Mouse (Mus musculus) midbrain, embryonic 16.5 days (tissue): ENCODE measurements around the gene Gm42372. TPM values are rescaled to one million over a fixed set of nuclear protein-coding genes. Genes with fewer than 3 reads are reported as not detected.
A peak's percentile ranks its signal among the peaks of the same experiment; 100 is the strongest.

Source experiments
- ATAC-seq: fragments of 200-750 bp; cut with Nextera tagmentation; 2 replicates; pipeline ENCODE4 v1.8.0; 2017; ENCODE audit warnings: moderate TSS enrichment
- H3K27ac ChIP-seq: fragments of 300-500 bp; sonication (generic); 2 replicates; pipeline ENCODE4 v1.5.1; 2014; ENCODE audit warnings: mild to moderate bottlenecking, low read length, mixed read lengths
- H3K27me3 ChIP-seq: fragments of 300-500 bp; sonication (generic); 2 replicates; pipeline ENCODE4 v1.6.1; 2014; ENCODE audit warnings: low read depth, low read length, mixed read lengths; ENCODE audit not compliant: control insufficient read depth, insufficient read depth
- H3K36me3 ChIP-seq: fragments of 300-500 bp; sonication (generic); 2 replicates; pipeline ENCODE4 v1.6.1; 2014; ENCODE audit warnings: mild to moderate bottlenecking, low read length, moderate library complexity, mixed read lengths; ENCODE audit not compliant: control insufficient read depth, insufficient read depth
- H3K4me1 ChIP-seq: fragments of 300-500 bp; sonication (generic); 2 replicates; pipeline ENCODE4 v1.6.1; 2014; ENCODE audit warnings: mild to moderate bottlenecking, low read length, mixed read lengths; ENCODE audit not compliant: control insufficient read depth, insufficient read depth
- H3K4me2 ChIP-seq: fragments of 300-500 bp; sonication (generic); 2 replicates; pipeline ENCODE4 v1.6.1; 2014; ENCODE audit warnings: mild to moderate bottlenecking, low read length, mixed read lengths
- H3K4me3 ChIP-seq: fragments of 300-500 bp; sonication (generic); 2 replicates; pipeline ENCODE4 v1.5.1; 2014; ENCODE audit warnings: low read depth, mild to moderate bottlenecking, low read length, moderate library complexity, mixed read lengths
- H3K9ac ChIP-seq: fragments of 300-500 bp; sonication (generic); 2 replicates; pipeline ENCODE4 v1.6.1; 2014; ENCODE audit warnings: low read depth, low read length, mixed read lengths
- H3K9me3 ChIP-seq: fragments of 300-500 bp; sonication (generic); replicated peaks from 2 replicates; pipeline ENCODE4 v1.6.1; 2014; ENCODE audit warnings: mild to moderate bottlenecking, low read length, mixed read lengths; ENCODE audit not compliant: control insufficient read depth, poor library complexity, severe bottlenecking
- WGBS: fragments of 180-500 bp; shearing (Covaris S2); extraction: QIAGEN DNeasy Blood & Tissue Kit; methylation state at CpG from one replicate; pipeline ENCODE4 v1.1.7; 2014; 5-methylcytosine and 5-hydroxymethylcytosine counted together
- polyA plus RNA-seq: library from polyadenylated mRNA; unstranded; fragments of >200 nt; fragmentation: Nextera tagmentation; extraction: Ambion mirVana; gene quantifications from 2 replicates; pipeline ENCODE4 v1.2.1, GENCODE M21; 2015

The Gm42372 gene
- polyA plus RNA-seq: 7.2 and 7.3 TPM in 2 replicates

- 19% methylated on average over 26 of the region's 26 CpGs for WGBS
- Histone ChIP-seq H3K9ac (peak within 1 kb of the TSS; percentile 69), H3K27me3 (no peaks in the 10 kb centered on the region), H3K4me3 (peak within 1 kb of the TSS; percentile 49), H3K27ac (peak within 1 kb of the TSS; percentile 79), H3K4me2 (peak within 1 kb of the TSS; percentile 82), H3K36me3 (no peaks in the 10 kb centered on the region), H3K4me1 (peaks cover 48% of the 10 kb centered on the region), H3K9me3 (no peaks in the 10 kb centered on the region)
- ATAC-seq: peak; percentile 79
Observed at GRCm38 (mm10) chr7:16982859-16983568, at the start of gene Gm42372. Gene Gm42372 (plus strand): TSS chr7:16983086.

DNA sequence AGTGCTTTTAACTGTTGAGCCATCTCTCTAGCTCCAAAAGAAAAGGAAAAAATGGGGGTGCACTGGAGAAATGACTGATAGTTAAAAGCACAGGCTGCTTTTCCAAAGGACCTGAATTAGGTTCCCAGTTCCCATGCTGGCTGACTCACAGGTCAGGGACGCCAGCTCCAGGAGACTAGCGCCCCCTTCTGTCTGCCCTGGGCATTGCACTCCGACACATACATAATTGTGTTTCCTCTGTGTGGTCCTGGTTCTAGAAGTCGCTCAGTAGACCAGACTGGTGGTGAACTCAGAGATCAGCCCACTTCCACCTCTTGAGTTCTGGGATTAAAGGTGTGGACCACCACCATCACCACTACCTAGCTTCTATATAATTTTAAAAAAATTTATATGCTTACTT lies 45.6 kb upstream of the Gm42372 start:
- Histone ChIP-seq H3K4me2 (no peak overlapping the region), H3K27ac (no peak overlapping the region), H3K4me3 (no peak overlapping the region), H3K9ac (no peak overlapping the region), H3K9me3 (no peaks in the 10 kb centered on the region), H3K36me3 (no peaks in the 10 kb centered on the region), H3K4me1 (peaks cover 50% of the 10 kb centered on the region), H3K27me3 (no peaks in the 10 kb centered on the region)
- 52% methylated on average over 4 of the region's 4 CpGs for WGBS
- no peak for ATAC-seq

GRCm38 (mm10) chr7:16938117-16938791 lies 44.6 kb upstream of the Gm42372 start:
- peaks cover 52% of the 10 kb centered on the region for H3K4me1 ChIP-seq
- peak overlapping the region; percentile 35 for H3K4me2 ChIP-seq
- 0 out of 2 replicates have a peak overlapping the region, but pooled peaks have one; percentile 11 for H3K9ac ChIP-seq
- ATAC-seq: peak; percentile 88
- no peaks in the 10 kb centered on the region for H3K9me3 ChIP-seq
- WGBS: 58% methylated on average over 17 of the region's 17 CpGs
- peak overlapping the region; percentile 86 for H3K27ac ChIP-seq
- H3K27me3 ChIP-seq: no peaks in the 10 kb centered on the region
- H3K4me3 ChIP-seq: peak overlapping the region; percentile 1; the same call in 1 of the 2 replicates
- H3K36me3 ChIP-seq: no peaks in the 10 kb centered on the region

- no peak overlapping the region for H3K4me3 ChIP-seq
- ATAC-seq: no peak
- H3K36me3 ChIP-seq: no peaks in the 10 kb centered on the region
- no peak overlapping the region for H3K4me2 ChIP-seq
- peaks cover 55% of the 10 kb centered on the region for H3K4me1 ChIP-seq
- peak overlapping the region; percentile 65 for H3K27ac ChIP-seq
- no peaks in the 10 kb centered on the region for H3K9me3 ChIP-seq
- H3K27me3 ChIP-seq: no peaks in the 10 kb centered on the region
- H3K9ac ChIP-seq: 0 out of 2 replicates have a peak overlapping the region, but pooled peaks have one; percentile 39
- 31% methylated on average over 7 of the region's 7 CpGs for WGBS
Observed at GRCm38 (mm10) chr7:16940292-16940691, 42.6 kb upstream of the Gm42372 start.

GRCm38 (mm10) chr7:16942861-16943260 lies 40.0 kb upstream of the Gm42372 start:
- no peak overlapping the region for H3K4me3 ChIP-seq
- H3K9me3 ChIP-seq: no peaks in the 10 kb centered on the region
- H3K4me1 ChIP-seq: peaks cover 54% of the 10 kb centered on the region
- H3K4me2 ChIP-seq: peak overlapping the region; percentile 14; the same call in 1 of the 2 replicates
- no peaks in the 10 kb centered on the region for H3K36me3 ChIP-seq
- no peak overlapping the region for H3K9ac ChIP-seq
- 20% methylated on average over 4 of the region's 4 CpGs for WGBS
- peak overlapping the region; percentile 98 for H3K27ac ChIP-seq
- no peaks in the 10 kb centered on the region for H3K27me3 ChIP-seq
- ATAC-seq: no peak

DNA sequence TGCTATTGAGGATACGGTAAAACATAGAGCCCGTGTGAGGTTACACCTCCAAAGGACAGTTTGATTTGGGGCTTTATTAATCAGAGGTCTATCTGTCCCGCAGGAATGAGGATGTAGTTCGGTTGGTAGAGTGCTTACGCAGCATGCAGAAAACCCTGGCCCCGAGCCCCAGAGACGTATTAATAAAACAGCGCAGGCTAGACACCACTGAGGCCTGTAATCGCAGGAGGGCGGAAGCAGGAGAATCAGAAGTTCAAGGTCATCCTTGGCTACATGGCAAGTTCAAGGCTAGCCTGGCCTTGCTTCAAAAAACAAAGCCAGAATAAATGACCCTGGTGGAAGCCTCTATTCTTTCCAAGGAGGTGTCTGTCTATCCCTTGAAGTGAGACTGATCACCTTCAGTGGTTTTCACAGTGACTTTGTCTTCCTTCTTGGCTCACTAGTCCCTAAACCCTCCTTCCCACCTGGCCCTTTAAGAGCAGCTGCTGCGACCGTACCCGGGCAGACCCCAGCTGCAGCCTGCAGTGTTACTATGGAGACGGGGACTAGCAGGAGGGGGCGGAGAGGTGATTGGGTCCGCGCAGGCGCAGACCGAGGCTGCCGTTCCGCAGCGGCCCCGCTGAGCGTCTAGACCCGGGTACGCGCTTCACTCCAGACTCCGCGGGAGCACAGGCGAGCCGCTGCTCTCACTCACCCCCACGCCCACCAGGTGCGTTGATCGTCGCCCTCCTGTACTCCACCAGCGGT lies 38.7 kb upstream of the Gm42372 start, which contains the start of gene Pnmal2:
Pnmal2 (plus strand) TSS at position 622 of the 747 bp plus-strand sequence.
- H3K9me3 ChIP-seq: no peaks in the 10 kb centered on the region
- WGBS: 8% methylated on average over 36 of the region's 36 CpGs
- H3K9ac ChIP-seq: peak within 1 kb of the TSS; percentile 96
- H3K36me3 ChIP-seq: no peaks in the 10 kb centered on the region
- peak within 1 kb of the TSS; percentile 78 for H3K4me2 ChIP-seq
- peak within 1 kb of the TSS; percentile 98 for H3K27ac ChIP-seq
- H3K4me1 ChIP-seq: peaks cover 57% of the 10 kb centered on the region
- peak; percentile 88 for ATAC-seq
- H3K4me3 ChIP-seq: peak within 1 kb of the TSS; percentile 78
- no peaks in the 10 kb centered on the region for H3K27me3 ChIP-seq

- Histone ChIP-seq H3K4me2 (peak overlapping the region; percentile 78), H3K27me3 (no peaks in the 10 kb centered on the region), H3K4me1 (peaks cover 57% of the 10 kb centered on the region), H3K27ac (peak overlapping the region; percentile 98), H3K36me3 (no peaks in the 10 kb centered on the region), H3K4me3 (peak overlapping the region; percentile 78), H3K9me3 (no peaks in the 10 kb centered on the region), H3K9ac (peak overlapping the region; percentile 96)
- under 1% methylated on average over 22 of the region's 22 CpGs for WGBS
- ATAC-seq: peak; percentile 12
Observed at GRCm38 (mm10) chr7:16944808-16945315, 38.0 kb upstream of the Gm42372 start.

DNA sequence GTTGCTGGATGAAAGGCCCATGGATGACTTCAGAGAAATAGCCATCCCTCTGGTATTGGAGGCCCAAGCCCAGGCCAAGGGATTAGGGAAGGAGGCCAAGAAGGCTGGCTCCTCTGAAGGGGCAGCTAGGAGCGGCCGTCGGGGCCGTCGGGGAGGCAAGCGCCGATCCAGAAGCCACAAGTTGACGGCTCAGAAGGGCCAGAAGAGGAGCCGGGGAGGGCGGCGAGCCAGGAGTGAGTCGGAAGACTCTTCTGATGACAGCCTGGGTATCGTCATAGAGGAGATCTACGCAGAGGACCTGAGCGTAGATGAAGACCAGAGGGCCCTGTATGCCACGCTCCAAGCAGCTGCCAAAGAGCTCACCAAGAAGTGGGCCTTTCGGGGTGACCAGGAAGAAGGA lies 37.5 kb upstream of the Gm42372 start:
- H3K36me3 ChIP-seq: no peaks in the 10 kb centered on the region
- H3K27me3 ChIP-seq: no peaks in the 10 kb centered on the region
- no peak for ATAC-seq
- peak overlapping the region; percentile 98 for H3K27ac ChIP-seq
- peak overlapping the region; percentile 78 for H3K4me3 ChIP-seq
- peak overlapping the region; percentile 96 for H3K9ac ChIP-seq
- H3K9me3 ChIP-seq: no peaks in the 10 kb centered on the region
- peak overlapping the region; percentile 78 for H3K4me2 ChIP-seq
- WGBS: 9% methylated on average over 17 of the region's 17 CpGs
- H3K4me1 ChIP-seq: peaks cover 57% of the 10 kb centered on the region
